Mouse (Mus musculus): ENCODE measurements around the gene Pitpnm2. TPM values are rescaled to one million over a fixed set of nuclear protein-coding genes. Genes with fewer than 3 reads are reported as not detected.
A peak's percentile ranks its signal among the peaks of the same experiment; 100 is the strongest.

The Pitpnm2 gene
- polyA plus RNA-seq, 1 experiment from 2014 or later = 8.4 TPM

DNA sequence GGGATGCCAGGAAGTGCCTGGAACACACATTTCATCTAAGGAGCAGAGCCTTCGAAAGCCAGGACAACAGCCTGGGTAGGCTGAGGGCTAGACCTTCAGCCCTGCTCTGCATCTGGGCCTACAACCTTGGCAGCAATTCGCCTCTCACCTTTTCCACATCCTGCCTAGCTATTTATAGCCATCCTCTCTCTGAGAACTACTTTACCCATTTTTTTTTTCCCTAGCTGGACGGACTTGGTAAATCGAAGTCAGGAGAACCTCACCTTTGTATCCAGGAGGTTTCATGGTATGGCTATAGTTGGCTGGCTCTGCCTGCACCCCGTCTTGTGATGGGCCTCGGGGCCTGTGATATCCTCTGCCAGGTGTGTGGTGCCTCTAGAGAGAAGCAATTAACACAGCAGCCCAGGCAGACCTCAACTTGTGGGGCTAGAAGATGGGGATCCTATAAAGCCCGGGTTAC, 57.3 kb downstream of the Pitpnm2 start:
- H3K4me3 ChIP-seq (ENCODE audit: low read length) = no peak overlapping the region
- ATAC-seq = no peak
- WGBS = 81% methylated on average over 7 of the region's 7 CpGs
- no peaks in the 10 kb centered on the region for H3K27me3 ChIP-seq (replicated peaks; ENCODE audit: control insufficient read depth, insufficient read depth, low read length)
- peaks cover 34% of the 10 kb centered on the region for H3K4me1 ChIP-seq (ENCODE audit: control insufficient read depth, insufficient read depth, low read depth, low read length)
- H3K9me3 ChIP-seq (ENCODE audit: control insufficient read depth, low read length) = no peaks in the 10 kb centered on the region
- no peak overlapping the region for H3K9ac ChIP-seq (ENCODE audit: low read depth, low read length)
- no peak overlapping the region for H3K4me2 ChIP-seq (ENCODE audit: low read length)
- H3K27ac ChIP-seq (ENCODE audit: low read depth, low read length) = no peak overlapping the region
- H3K36me3 ChIP-seq (ENCODE audit: control insufficient read depth, insufficient read depth, low read length) = no peaks in the 10 kb centered on the region

DNA sequence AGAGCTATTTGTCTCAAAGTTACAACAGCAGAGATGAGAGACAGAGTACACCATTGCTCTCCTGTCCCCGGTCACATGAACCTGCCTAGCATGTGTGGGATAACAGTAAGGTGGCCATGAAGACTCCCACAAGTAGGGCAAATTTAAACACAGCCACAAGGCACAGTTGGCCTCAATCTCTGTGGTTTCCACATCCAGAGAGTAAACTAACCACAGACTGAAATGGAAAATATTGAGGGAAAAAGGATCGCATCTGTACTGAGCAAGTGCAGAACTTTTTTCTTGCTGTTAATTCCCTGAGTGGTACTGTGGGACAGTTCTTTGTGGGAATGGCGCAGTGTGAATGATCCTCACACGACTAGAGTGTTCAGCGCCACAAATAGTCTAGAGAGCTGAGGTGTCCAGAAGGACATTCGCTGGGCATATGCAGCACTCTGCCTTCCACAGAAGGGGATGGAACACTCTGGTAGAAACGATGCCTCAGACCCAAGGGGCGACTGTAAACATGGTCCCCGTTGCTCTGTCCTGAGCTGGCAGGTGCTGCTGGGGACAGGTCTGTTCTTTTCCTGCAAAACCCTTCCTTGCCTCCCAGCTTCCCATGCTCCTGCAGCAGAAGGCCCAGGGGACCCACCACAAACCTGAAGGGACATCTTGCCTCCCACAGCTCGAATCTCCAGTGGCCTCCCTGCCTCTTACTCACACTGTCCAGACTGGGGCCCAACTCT, 59.3 kb downstream of the Pitpnm2 start:
- H3K4me2 ChIP-seq (ENCODE audit: low read length) = no peak overlapping the region
- no peak overlapping the region for H3K27ac ChIP-seq (ENCODE audit: low read depth, low read length)
- WGBS = 87% methylated on average over 10 of the region's 10 CpGs
- no peaks in the 10 kb centered on the region for H3K27me3 ChIP-seq (replicated peaks; ENCODE audit: control insufficient read depth, insufficient read depth, low read length)
- no peaks in the 10 kb centered on the region for H3K36me3 ChIP-seq (ENCODE audit: control insufficient read depth, insufficient read depth, low read length)
- no peak overlapping the region for H3K9ac ChIP-seq (ENCODE audit: low read depth, low read length)
- H3K4me1 ChIP-seq (ENCODE audit: control insufficient read depth, insufficient read depth, low read depth, low read length) = peaks cover 54% of the 10 kb centered on the region
- ATAC-seq = no peak
- no peaks in the 10 kb centered on the region for H3K9me3 ChIP-seq (ENCODE audit: control insufficient read depth, low read length)
- H3K4me3 ChIP-seq (ENCODE audit: low read length) = no peak overlapping the region

DNA sequence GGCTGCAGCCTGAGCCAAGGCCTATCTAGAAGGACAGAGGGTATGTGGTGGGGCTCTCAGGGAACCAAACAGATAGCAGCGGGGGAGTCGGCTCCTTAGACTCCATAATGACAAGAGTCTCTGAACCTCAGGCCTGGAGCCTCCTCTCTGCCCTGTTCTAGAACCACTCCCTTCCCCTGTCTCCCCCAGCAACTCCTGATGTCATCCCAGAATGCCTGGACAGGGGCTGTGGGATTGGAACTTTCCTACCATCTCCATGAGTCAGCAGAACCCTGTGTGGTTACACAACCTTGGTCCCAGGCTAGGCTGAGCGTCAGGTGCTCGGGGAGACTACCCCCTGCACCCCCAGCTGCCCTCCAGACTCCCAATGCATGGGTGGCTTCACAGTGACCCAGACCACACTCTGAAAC, 60.0 kb downstream of the Pitpnm2 start:
- WGBS = 96% methylated on average over 4 of the region's 4 CpGs
- Histone ChIP-seq H3K4me2 (ENCODE audit: low read length) (no peak overlapping the region), H3K36me3 (ENCODE audit: control insufficient read depth, insufficient read depth, low read length) (no peaks in the 10 kb centered on the region), H3K9ac (ENCODE audit: low read depth, low read length) (no peak overlapping the region), H3K27ac (ENCODE audit: low read depth, low read length) (no peak overlapping the region), H3K4me1 (ENCODE audit: control insufficient read depth, insufficient read depth, low read depth, low read length) (peaks cover 61% of the 10 kb centered on the region), H3K27me3 (replicated peaks; ENCODE audit: control insufficient read depth, insufficient read depth, low read length) (no peaks in the 10 kb centered on the region), H3K4me3 (ENCODE audit: low read length) (no peak overlapping the region), H3K9me3 (ENCODE audit: control insufficient read depth, low read length) (no peaks in the 10 kb centered on the region)
- no peak for ATAC-seq

DNA sequence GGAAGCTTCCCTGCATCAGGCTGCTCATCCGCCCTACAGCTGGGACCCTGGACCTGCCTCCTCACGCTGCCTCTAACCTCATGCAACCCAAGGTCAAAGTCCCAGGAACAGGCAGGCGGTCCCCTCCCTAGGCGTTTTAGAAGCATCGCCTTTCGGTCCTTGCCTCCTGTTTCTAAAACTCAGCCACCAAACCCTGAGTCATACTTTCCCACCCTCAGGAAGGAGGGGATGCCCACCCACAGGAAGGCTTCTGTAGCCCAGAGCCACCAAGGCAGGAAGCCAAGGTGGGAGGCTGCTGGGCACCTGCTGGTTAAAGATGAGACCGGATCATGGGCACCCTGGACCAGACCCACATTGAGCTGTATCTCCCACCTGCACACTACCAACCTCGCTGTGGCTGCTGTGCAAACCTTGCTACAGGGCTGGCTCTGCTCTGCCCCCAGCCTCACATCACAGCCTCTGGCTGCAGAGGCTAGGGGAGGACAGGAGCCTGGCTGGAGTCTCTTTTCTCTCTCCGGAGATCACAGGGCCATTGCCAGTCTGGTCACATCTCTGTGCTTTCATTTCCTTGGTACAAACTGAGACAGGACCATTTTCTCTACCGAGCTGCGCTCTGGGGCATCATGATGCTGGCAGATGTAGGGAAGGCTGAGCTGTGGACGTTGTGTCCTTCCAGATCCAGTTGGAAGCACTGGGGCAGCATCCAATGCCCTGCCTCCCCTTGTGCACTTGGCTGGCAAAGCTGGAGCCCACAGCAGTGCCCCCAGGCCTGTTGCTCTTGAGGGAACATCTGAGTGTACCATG, 61.9 kb downstream of the Pitpnm2 start:
- ATAC-seq = peak; percentile 43
- Histone ChIP-seq H3K4me2 (ENCODE audit: low read length) (peak overlapping the region; percentile 56), H3K9me3 (ENCODE audit: control insufficient read depth, low read length) (no peaks in the 10 kb centered on the region), H3K4me3 (ENCODE audit: low read length) (peak overlapping the region; percentile 34; the same call in 1 of the 2 replicates), H3K36me3 (ENCODE audit: control insufficient read depth, insufficient read depth, low read length) (no peaks in the 10 kb centered on the region), H3K9ac (ENCODE audit: low read depth, low read length) (peak overlapping the region; percentile 58), H3K27ac (ENCODE audit: low read depth, low read length) (peak overlapping the region; percentile 84), H3K4me1 (ENCODE audit: control insufficient read depth, insufficient read depth, low read depth, low read length) (peaks cover 58% of the 10 kb centered on the region), H3K27me3 (replicated peaks; ENCODE audit: control insufficient read depth, insufficient read depth, low read length) (no peaks in the 10 kb centered on the region)
- 30% methylated on average over 12 of the region's 12 CpGs for WGBS

DNA sequence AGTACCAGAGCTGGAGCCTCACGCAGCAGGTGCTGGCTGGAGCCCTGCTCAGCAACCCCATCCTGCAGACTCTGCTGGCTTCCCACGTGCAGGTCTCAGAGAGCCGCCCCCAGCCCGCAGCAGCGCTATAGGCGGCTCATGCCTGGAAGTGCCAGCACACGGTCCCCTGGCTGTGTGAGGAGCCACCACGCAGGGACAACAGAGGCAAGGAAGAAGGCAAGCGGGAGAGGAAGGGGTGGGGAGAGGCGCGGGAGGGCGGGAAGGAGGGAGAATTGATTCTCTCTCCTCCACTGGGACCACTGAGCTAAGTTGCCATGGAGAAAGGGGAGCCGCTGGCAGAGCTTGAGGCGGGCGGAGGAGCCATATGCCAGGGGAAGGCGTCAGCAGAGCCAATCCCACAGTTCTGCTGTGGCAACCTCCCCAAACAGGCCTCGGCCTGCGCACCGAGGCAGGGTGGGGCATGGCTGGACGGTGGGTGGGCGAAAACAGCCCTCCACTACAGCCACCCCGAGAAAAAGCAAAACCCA, 62.5 kb downstream of the Pitpnm2 start:
- ATAC-seq = peak; percentile 83
- no peaks in the 10 kb centered on the region for H3K27me3 ChIP-seq (replicated peaks; ENCODE audit: control insufficient read depth, insufficient read depth, low read length)
- no peaks in the 10 kb centered on the region for H3K9me3 ChIP-seq (ENCODE audit: control insufficient read depth, low read length)
- no peaks in the 10 kb centered on the region for H3K36me3 ChIP-seq (ENCODE audit: control insufficient read depth, insufficient read depth, low read length)
- peak overlapping the region; percentile 58 for H3K9ac ChIP-seq (ENCODE audit: low read depth, low read length)
- 6% methylated on average over 20 of the region's 22 CpGs for WGBS
- peaks cover 57% of the 10 kb centered on the region for H3K4me1 ChIP-seq (ENCODE audit: control insufficient read depth, insufficient read depth, low read depth, low read length)
- H3K4me3 ChIP-seq (ENCODE audit: low read length) = peak overlapping the region; percentile 34
- H3K4me2 ChIP-seq (ENCODE audit: low read length) = peak overlapping the region; percentile 56
- H3K27ac ChIP-seq (ENCODE audit: low read depth, low read length) = peak overlapping the region; percentile 84

DNA sequence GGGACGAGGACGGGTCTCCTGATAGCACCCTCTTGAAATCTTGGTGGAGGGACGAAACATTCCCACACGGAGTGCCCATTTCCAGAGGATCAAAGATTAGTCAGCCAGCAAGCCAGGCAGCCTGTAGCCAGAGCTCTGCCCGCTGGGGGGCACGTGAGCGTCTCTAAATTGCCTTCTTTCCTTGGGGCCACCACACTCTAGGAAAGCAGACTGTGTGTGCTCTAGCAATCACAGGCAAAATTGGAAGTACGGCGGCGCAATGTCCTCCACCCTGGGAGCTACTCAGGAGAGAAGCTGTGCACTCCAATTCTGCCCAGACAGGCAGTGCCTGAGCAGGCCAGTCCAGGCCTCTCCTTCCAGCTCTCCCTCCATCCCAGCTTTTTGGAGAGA, 63.1 kb downstream of the Pitpnm2 start:
- no peaks in the 10 kb centered on the region for H3K9me3 ChIP-seq (ENCODE audit: control insufficient read depth, low read length)
- no peaks in the 10 kb centered on the region for H3K27me3 ChIP-seq (replicated peaks; ENCODE audit: control insufficient read depth, insufficient read depth, low read length)
- peak overlapping the region; percentile 56 for H3K4me2 ChIP-seq (ENCODE audit: low read length)
- H3K27ac ChIP-seq (ENCODE audit: low read depth, low read length) = peak overlapping the region; percentile 84
- peak overlapping the region; percentile 34 for H3K4me3 ChIP-seq (ENCODE audit: low read length)
- WGBS = 42% methylated on average over 10 of the region's 10 CpGs
- peaks cover 57% of the 10 kb centered on the region for H3K4me1 ChIP-seq (ENCODE audit: control insufficient read depth, insufficient read depth, low read depth, low read length)
- peak; percentile 7; the same call in 1 of the 2 replicates for ATAC-seq
- peak overlapping the region; percentile 58 for H3K9ac ChIP-seq (ENCODE audit: low read depth, low read length)
- no peaks in the 10 kb centered on the region for H3K36me3 ChIP-seq (ENCODE audit: control insufficient read depth, insufficient read depth, low read length)

DNA sequence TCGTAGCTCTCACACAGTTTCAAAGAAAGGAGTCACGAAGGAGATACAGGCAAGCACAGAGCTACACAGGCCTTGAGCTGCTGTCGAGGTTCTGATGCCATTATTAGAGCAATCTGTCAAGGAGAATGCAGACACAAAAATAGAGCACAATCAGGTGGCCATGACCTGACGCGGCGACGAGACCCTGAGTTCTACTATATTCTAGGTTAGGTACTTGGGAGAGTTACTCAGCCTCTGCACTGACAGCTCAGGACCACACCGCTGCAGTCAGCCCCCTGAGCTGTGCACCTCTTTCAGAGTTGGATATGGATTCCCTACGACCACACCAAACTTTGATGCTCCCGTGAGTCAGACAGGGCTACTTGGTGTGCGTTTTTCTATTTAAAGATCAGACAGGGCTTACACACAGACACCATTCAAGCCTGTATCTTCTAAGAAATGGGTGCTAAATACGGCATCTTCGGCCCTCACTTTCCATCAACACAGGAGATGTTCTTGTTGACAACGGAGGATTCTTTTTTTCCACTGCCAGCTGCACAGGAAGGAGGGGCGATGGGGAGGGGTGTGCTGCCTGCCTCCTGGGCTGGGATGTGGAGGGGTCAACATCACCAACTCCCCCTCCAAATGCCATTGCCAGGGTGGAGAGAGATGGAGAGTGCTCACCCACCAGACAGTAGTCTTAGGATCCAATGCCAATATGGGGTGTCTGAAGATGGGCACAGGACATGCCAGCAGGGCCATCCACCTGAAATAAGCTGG, 63.7 kb downstream of the Pitpnm2 start:
- ATAC-seq = no peak
- Histone ChIP-seq H3K4me3 (ENCODE audit: low read length) (peak overlapping the region; percentile 34), H3K4me2 (ENCODE audit: low read length) (peak overlapping the region; percentile 56), H3K27ac (ENCODE audit: low read depth, low read length) (peak overlapping the region; percentile 84), H3K4me1 (ENCODE audit: control insufficient read depth, insufficient read depth, low read depth, low read length) (peaks cover 57% of the 10 kb centered on the region), H3K9ac (ENCODE audit: low read depth, low read length) (peak overlapping the region; percentile 52), H3K9me3 (ENCODE audit: control insufficient read depth, low read length) (no peaks in the 10 kb centered on the region), H3K36me3 (ENCODE audit: control insufficient read depth, insufficient read depth, low read length) (no peaks in the 10 kb centered on the region), H3K27me3 (replicated peaks; ENCODE audit: control insufficient read depth, insufficient read depth, low read length) (no peaks in the 10 kb centered on the region)
- WGBS = 42% methylated on average over 15 of the region's 15 CpGs

DNA sequence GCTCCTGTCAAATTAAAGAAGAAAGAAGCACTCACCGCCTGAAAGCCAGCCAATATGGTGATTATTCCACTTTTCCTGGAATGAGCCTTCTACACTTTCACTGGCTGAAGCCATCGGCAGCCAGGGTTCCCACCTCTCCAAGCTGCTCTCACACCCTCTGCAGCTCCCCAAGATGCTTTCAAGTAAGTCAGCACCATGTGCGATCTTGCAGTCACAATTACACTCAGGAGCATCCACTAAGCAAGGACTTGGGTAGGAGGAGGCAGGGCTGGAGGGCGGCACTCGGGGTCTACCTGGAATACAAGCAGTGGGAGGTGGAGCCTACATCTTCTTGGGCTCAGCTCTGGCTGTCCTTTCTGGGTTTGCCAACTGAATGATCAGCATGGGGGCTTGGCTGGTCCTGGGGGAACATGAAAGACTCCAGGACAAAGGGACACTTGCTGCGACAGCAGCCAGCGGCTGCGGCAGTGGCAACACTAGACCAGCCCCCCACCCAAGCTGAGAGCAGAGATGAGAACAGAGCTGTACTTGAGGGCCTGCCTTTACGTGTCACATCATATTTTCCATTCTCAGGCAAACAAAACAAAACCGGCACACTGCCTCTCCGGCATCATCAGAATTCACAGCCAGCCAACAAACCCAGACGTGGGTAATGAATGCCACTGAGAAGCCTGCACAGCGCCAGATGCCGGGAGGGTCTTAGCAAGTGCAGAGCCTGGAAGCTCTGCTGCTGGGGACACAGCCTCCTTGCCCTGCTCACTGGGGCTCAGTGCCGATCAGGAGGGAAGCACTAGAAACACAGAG, 64.5 kb downstream of the Pitpnm2 start:
- Histone ChIP-seq H3K27me3 (replicated peaks; ENCODE audit: control insufficient read depth, insufficient read depth, low read length) (no peaks in the 10 kb centered on the region), H3K4me1 (ENCODE audit: control insufficient read depth, insufficient read depth, low read depth, low read length) (peaks cover 57% of the 10 kb centered on the region), H3K27ac (ENCODE audit: low read depth, low read length) (peak overlapping the region; percentile 81), H3K9ac (ENCODE audit: low read depth, low read length) (peak overlapping the region; percentile 52), H3K4me2 (ENCODE audit: low read length) (peak overlapping the region; percentile 56), H3K9me3 (ENCODE audit: control insufficient read depth, low read length) (no peaks in the 10 kb centered on the region), H3K4me3 (ENCODE audit: low read length) (peak overlapping the region; percentile 34), H3K36me3 (ENCODE audit: control insufficient read depth, insufficient read depth, low read length) (no peaks in the 10 kb centered on the region)
- ATAC-seq = 0 out of 2 replicates have a peak, but pooled peaks have one; percentile 18
- 11% methylated on average over 15 of the region's 15 CpGs for WGBS
